Mouse (Mus musculus) MEL (cell line): Measurements from ENCODE around the gene Mob3a. TPM values are rescaled to one million over a fixed set of nuclear protein-coding genes. Genes with fewer than 3 reads are reported as not detected.

Source experiments
- DNase-seq: peaks from one replicate; pipeline ENCODE4 v3.0.0; 2011; ENCODE audit warnings: low read depth, low spot score
- H3K27ac ChIP-seq: 2 replicates; pipeline ENCODE4 v1.5.1; 2012; ENCODE audit warnings: low read depth, mild to moderate bottlenecking, control low read depth, low read length, moderate library complexity; ENCODE audit not compliant: control insufficient read depth
- H3K27me3 ChIP-seq, 2 experiments: fragments of 150-350 bp in 1 of 2; sonication (generic) in 1 of 2; 2 replicates each; pipeline ENCODE4 v1.6.1; 2012; ENCODE audit warnings: low read length in 2 of 2, mild to moderate bottlenecking in 2 of 2, improper control_type of control experiment in 1 of 2, moderate library complexity in 1 of 2; ENCODE audit not compliant: insufficient read depth in 2 of 2, control insufficient read depth in 1 of 2
- H3K36me3 ChIP-seq, 2 experiments: 2 replicates each; pipeline ENCODE4 v1.6.1; 2012 to 2014; ENCODE audit warnings: low read length in 2 of 2, improper control_type of control experiment in 1 of 2, inconsistent platforms in 1 of 2, mild to moderate bottlenecking in 1 of 2; ENCODE audit not compliant: insufficient read depth in 2 of 2, control insufficient read depth in 1 of 2
- H3K4me1 ChIP-seq, 2 experiments: fragments of 150-350 bp in 1 of 2; sonication (generic) in 1 of 2; 2 replicates each; pipeline ENCODE4 v1.6.1; 2012; ENCODE audit warnings: low read length in 2 of 2, improper control_type of control experiment in 1 of 2, mild to moderate bottlenecking in 1 of 2; ENCODE audit not compliant: insufficient read depth in 2 of 2, control insufficient read depth in 1 of 2
- H3K4me3 ChIP-seq, 2 experiments: fragments of 150-350 bp in 1 of 2; sonication (generic) in 1 of 2; 2 replicates each; pipeline ENCODE4 v1.5.1; 2012; ENCODE audit warnings: low read depth in 2 of 2, low read length in 2 of 2, mild to moderate bottlenecking in 2 of 2, moderate library complexity in 2 of 2, control low read depth in 1 of 2, improper control_type of control experiment in 1 of 2; ENCODE audit not compliant: control insufficient read depth in 1 of 2, insufficient read depth in 1 of 2
- H3K79me2 ChIP-seq: 2 replicates; pipeline ENCODE4 v1.6.1; 2012; ENCODE audit warnings: mild to moderate bottlenecking, low read length, moderate library complexity; ENCODE audit not compliant: control insufficient read depth, poor library complexity, insufficient read depth
- H3K9ac ChIP-seq: 2 replicates; pipeline ENCODE4 v1.6.1; 2012; ENCODE audit warnings: low read depth, mild to moderate bottlenecking, control low read depth, low read length, moderate library complexity; ENCODE audit not compliant: control insufficient read depth, poor library complexity, severe bottlenecking
- H3K9me3 ChIP-seq: fragments of 150-350 bp; sonication (generic); replicated peaks from 2 replicates; pipeline ENCODE4 v1.6.1; 2012; ENCODE audit warnings: mild to moderate bottlenecking, low read length, improper control_type of control experiment, moderate library complexity; ENCODE audit not compliant: insufficient read depth
- BHLHE40 ChIP-seq: IDR thresholded peaks from 2 replicates; pipeline ENCODE4 v1.6.1; 2012; ENCODE audit warnings: low read depth, mild to moderate bottlenecking, inconsistent platforms, low read length, improper control_type of control experiment, borderline replicate concordance
- CHD1 ChIP-seq: IDR thresholded peaks from 2 replicates; pipeline ENCODE4 v1.6.1; 2012; ENCODE audit warnings: low read depth, mild to moderate bottlenecking, inconsistent platforms, low read length, improper control_type of control experiment
- CHD2 ChIP-seq: IDR thresholded peaks from 2 replicates; pipeline ENCODE4 v1.6.1; 2011; ENCODE audit warnings: low read length, improper control_type of control experiment
- CTCF ChIP-seq, 3 experiments: IDR thresholded peaks in 2 of 3; conservative IDR thresholded peaks in 1 of 3; 2 replicates each; pipeline ENCODE4 v1.5.1; 2011 to 2012; ENCODE audit warnings: low read length in 3 of 3, low read depth in 2 of 3, mild to moderate bottlenecking in 2 of 3, improper control_type of control experiment in 1 of 3, inconsistent platforms in 1 of 3, mixed read lengths in 1 of 3, moderate library complexity in 1 of 3; ENCODE audit not compliant: control insufficient read depth in 1 of 3, insufficient read depth in 1 of 3, poor library complexity in 1 of 3, severe bottlenecking in 1 of 3
- E2F4 ChIP-seq: IDR thresholded peaks from 2 replicates; pipeline ENCODE4 v1.6.1; 2011; ENCODE audit warnings: low read depth, low read length, improper control_type of control experiment, borderline replicate concordance
- ELF1 ChIP-seq: IDR thresholded peaks from 2 replicates; pipeline ENCODE4 v1.6.1; 2014; ENCODE audit warnings: low read depth, mild to moderate bottlenecking, inconsistent platforms, low read length, improper control_type of control experiment, moderate library complexity
- EP300 ChIP-seq, 2 experiments: IDR thresholded peaks; 2 replicates each; pipeline ENCODE4 v1.6.1; 2011; ENCODE audit warnings: improper control_type of control experiment in 2 of 2, low read length in 2 of 2, low read depth in 1 of 2, mild to moderate bottlenecking in 1 of 2
- ETS1 ChIP-seq: IDR thresholded peaks from 2 replicates; pipeline ENCODE4 v1.6.1; 2012; ENCODE audit warnings: low read depth, mild to moderate bottlenecking, inconsistent platforms, low read length, improper control_type of control experiment, moderate library complexity
- GABPA ChIP-seq: IDR thresholded peaks from 2 replicates; pipeline ENCODE4 v1.6.1; 2012; ENCODE audit warnings: low read depth, mild to moderate bottlenecking, inconsistent platforms, low read length, improper control_type of control experiment, moderate library complexity
- GATA1 ChIP-seq: IDR thresholded peaks from 2 replicates; pipeline ENCODE4 v1.6.1; 2011; ENCODE audit warnings: low read depth, low read length, improper control_type of control experiment
- HCFC1 ChIP-seq: IDR thresholded peaks from 2 replicates; pipeline ENCODE4 v1.6.1; 2012; ENCODE audit warnings: low read depth, mild to moderate bottlenecking, inconsistent platforms, low read length, improper control_type of control experiment, moderate library complexity
- JUND ChIP-seq: IDR thresholded peaks from 2 replicates; pipeline ENCODE4 v1.6.1; 2011; ENCODE audit warnings: low read depth, mild to moderate bottlenecking, improper control_type of control experiment, low read length
- KAT2A ChIP-seq: conservative IDR thresholded peaks from 2 replicates; pipeline ENCODE4 v1.6.1; 2012; ENCODE audit warnings: low read depth, low read length, improper control_type of control experiment, inconsistent platforms
- MAFK ChIP-seq: IDR thresholded peaks from 2 replicates; pipeline ENCODE4 v1.6.1; 2011; ENCODE audit warnings: low read depth, mild to moderate bottlenecking, low read length, improper control_type of control experiment, borderline replicate concordance
- MAX ChIP-seq: IDR thresholded peaks from 2 replicates; pipeline ENCODE4 v1.6.1; 2011; ENCODE audit warnings: low read length, improper control_type of control experiment
- MAZ ChIP-seq: IDR thresholded peaks from 2 replicates; pipeline ENCODE4 v1.6.1; 2012; ENCODE audit warnings: low read depth, mild to moderate bottlenecking, inconsistent platforms, low read length, improper control_type of control experiment
- MEF2A ChIP-seq: IDR thresholded peaks from 2 replicates; pipeline ENCODE4 v1.6.1; 2014; ENCODE audit warnings: low read depth, mild to moderate bottlenecking, inconsistent platforms, low read length, improper control_type of control experiment; ENCODE audit not compliant: poor library complexity, insufficient replicate concordance, severe bottlenecking; ENCODE audit errors: extremely low read depth
- MXI1 ChIP-seq: IDR thresholded peaks from 2 replicates; pipeline ENCODE4 v1.6.1; 2011; ENCODE audit warnings: mild to moderate bottlenecking, low read depth, low read length, improper control_type of control experiment
- MYB ChIP-seq: IDR thresholded peaks from 2 replicates; pipeline ENCODE4 v1.6.1; 2011; ENCODE audit warnings: mild to moderate bottlenecking, low read depth, low read length, improper control_type of control experiment
- MYC ChIP-seq: IDR thresholded peaks from 2 replicates; pipeline ENCODE4 v1.6.1; 2011; ENCODE audit warnings: low read depth, mild to moderate bottlenecking, low read length, improper control_type of control experiment, moderate library complexity
- NELFE ChIP-seq: IDR thresholded peaks from 2 replicates; pipeline ENCODE4 v1.6.1; 2011; ENCODE audit warnings: low read depth, low read length, improper control_type of control experiment
- NRF1 ChIP-seq: IDR thresholded peaks from 2 replicates; pipeline ENCODE4 v1.6.1; 2014; ENCODE audit warnings: low read depth, mild to moderate bottlenecking, inconsistent platforms, low read length, improper control_type of control experiment, moderate library complexity; ENCODE audit not compliant: poor library complexity, insufficient read depth, severe bottlenecking
- POLR2A ChIP-seq, 2 experiments: IDR thresholded peaks; 2 replicates each; pipeline ENCODE4 v1.6.1; 2011 to 2012; ENCODE audit warnings: low read length in 2 of 2, mild to moderate bottlenecking in 2 of 2, control low read depth in 1 of 2, improper control_type of control experiment in 1 of 2, low read depth in 1 of 2, moderate library complexity in 1 of 2; ENCODE audit not compliant: control insufficient read depth in 1 of 2, insufficient read depth in 1 of 2, poor library complexity in 1 of 2
- POLR2AphosphoS2 ChIP-seq: IDR thresholded peaks from 2 replicates; pipeline ENCODE4 v1.6.1; 2011; ENCODE audit warnings: low read length, improper control_type of control experiment
- POLR2AphosphoS5 ChIP-seq: IDR thresholded peaks from 2 replicates; pipeline ENCODE4 v1.6.1; 2012; ENCODE audit warnings: low read depth, borderline replicate concordance, mild to moderate bottlenecking, inconsistent platforms, low read length, moderate library complexity, mixed read lengths
- RAD21 ChIP-seq: IDR thresholded peaks from 2 replicates; pipeline ENCODE4 v1.6.1; 2011; ENCODE audit warnings: mild to moderate bottlenecking, low read depth, low read length, improper control_type of control experiment
- RCOR1 ChIP-seq: IDR thresholded peaks from 2 replicates; pipeline ENCODE4 v1.6.1; 2012; ENCODE audit warnings: low read depth, mild to moderate bottlenecking, inconsistent platforms, low read length, improper control_type of control experiment
- SIN3A ChIP-seq: IDR thresholded peaks from 2 replicates; pipeline ENCODE4 v1.6.1; 2012; ENCODE audit warnings: low read length, improper control_type of control experiment, inconsistent platforms
- SMC3 ChIP-seq: IDR thresholded peaks from 2 replicates; pipeline ENCODE4 v1.6.1; 2011; ENCODE audit warnings: low read depth, low read length, improper control_type of control experiment
- TAL1 ChIP-seq: IDR thresholded peaks from 2 replicates; pipeline ENCODE4 v1.6.1; 2012; ENCODE audit warnings: mild to moderate bottlenecking, inconsistent platforms, low read length, moderate library complexity, mixed read lengths
- TBP ChIP-seq: IDR thresholded peaks from 2 replicates; pipeline ENCODE4 v1.8.0; 2011; ENCODE audit warnings: low read depth, low read length, improper control_type of control experiment
- TCF12 ChIP-seq: IDR thresholded peaks from 2 replicates; pipeline ENCODE4 v1.6.1; 2014; ENCODE audit warnings: low read depth, mild to moderate bottlenecking, inconsistent platforms, low read length, improper control_type of control experiment, moderate library complexity
- USF1 ChIP-seq: IDR thresholded peaks from 2 replicates; pipeline ENCODE4 v1.6.1; 2014; ENCODE audit warnings: low read depth, mild to moderate bottlenecking, inconsistent platforms, low read length, improper control_type of control experiment, moderate library complexity
- USF2 ChIP-seq, 2 experiments: IDR thresholded peaks; 2 replicates each; pipeline ENCODE4 v1.6.1; 2011 to 2012; ENCODE audit warnings: improper control_type of control experiment in 2 of 2, low read length in 2 of 2, borderline replicate concordance in 1 of 2, inconsistent platforms in 1 of 2, low read depth in 1 of 2, mild to moderate bottlenecking in 1 of 2; ENCODE audit not compliant: insufficient read depth in 1 of 2
- ZC3H11A ChIP-seq: IDR thresholded peaks from 2 replicates; pipeline ENCODE4 v1.6.1; 2012; ENCODE audit warnings: low read depth, mild to moderate bottlenecking, inconsistent platforms, low read length, improper control_type of control experiment
- ZKSCAN1 ChIP-seq: IDR thresholded peaks from 2 replicates; pipeline ENCODE4 v1.6.1; 2012; ENCODE audit warnings: low read depth, mild to moderate bottlenecking, inconsistent platforms, low read length, improper control_type of control experiment, moderate library complexity
- ZMIZ1 ChIP-seq: IDR thresholded peaks from 2 replicates; pipeline ENCODE4 v1.6.1; 2012; ENCODE audit warnings: low read depth, mild to moderate bottlenecking, inconsistent platforms, low read length, improper control_type of control experiment, moderate library complexity
- ZNF384 ChIP-seq: IDR thresholded peaks from 2 replicates; pipeline ENCODE4 v1.6.1; 2012; ENCODE audit warnings: low read depth, mild to moderate bottlenecking, inconsistent platforms, low read length, improper control_type of control experiment
- polyA plus RNA-seq, 2 experiments: library from polyadenylated mRNA; stranded (reverse) in 1 of 2; unstranded in 1 of 2; fragments of >175 nt in 1 of 2; fragments of >200 nt in 1 of 2; gene quantifications; 2 replicates each; pipeline versions ENCODE4 v1.2.1 to v1.2.4; 2012; ENCODE audit warnings: low replicate concordance in 2 of 2, low read depth in 1 of 2; ENCODE audit not compliant: insufficient read length in 2 of 2, insufficient read depth in 1 of 2, missing spikeins in 1 of 2
- total RNA-seq: library from RNA; depleted of rRNA; stranded (reverse); fragments of 300-350 nt; gene quantifications from 2 replicates; pipeline ENCODE4 v1.2.3, GENCODE M21; 2012

The Mob3a gene
- total and polyA plus RNA-seq, 3 experiments: 38.3 to 63.4 TPM; not detected in 1

GRCm38 (mm10) chr10:80659213-80659612 is 42.6 kb downstream of the Mob3a start:
- peak overlapping the region; percentile 67 for H3K9ac ChIP-seq
- H3K4me1 ChIP-seq: peaks cover 7 to 34% of the 10 kb centered on the region in 2 experiments
- DNase-seq: peak; percentile 85
- no peaks in the 10 kb centered on the region for H3K9me3 ChIP-seq
- H3K36me3 ChIP-seq: peaks cover 0 to 15% of the 10 kb centered on the region in 2 experiments; a peak in 2 of 4 replicates
- peak overlapping the region; percentile 74 for H3K27ac ChIP-seq
- peak overlapping the region; percentile 47 to 99 for H3K4me3 ChIP-seq
- no peaks in the 10 kb centered on the region for H3K27me3 ChIP-seq
- H3K79me2 ChIP-seq: peaks cover 8% of the 10 kb centered on the region
- TF ChIP-seq NRF1: no peak
- TF ChIP-seq MAFK: no peak
- peak; percentile 67 for TF ChIP-seq SMC3
- TF ChIP-seq ELF1: no peak
- TF ChIP-seq RCOR1: no peak
- TF ChIP-seq USF2 (IDR thresholded peaks at IDR 0.05; ENCODE audit: borderline replicate concordance in 1 of 2, insufficient read depth in 1 of 2, low read depth in 1 of 2, low read length in 2 of 2): no peak
- peak; percentile 89 for TF ChIP-seq MYC
- TF ChIP-seq POLR2AphosphoS5: no peak
- TF ChIP-seq EP300 (IDR thresholded peaks at IDR 0.05; ENCODE audit: low read depth in 1 of 2, low read length in 2 of 2): no peak
- TF ChIP-seq MAX: no peak
- TF ChIP-seq ZMIZ1: no peak
- no peak for TF ChIP-seq MAZ
- TF ChIP-seq GATA1: 0 out of 2 replicates have a peak, but pooled peaks have one; percentile 4
- peak; percentile 61 for TF ChIP-seq ZC3H11A
- TF ChIP-seq MEF2A: no peak
- TF ChIP-seq ETS1: no peak
- no peak for TF ChIP-seq USF1
- TF ChIP-seq CTCF (IDR thresholded peaks at IDR 0.05 in 2 of 3, conservative IDR thresholded peaks at IDR 0.05 in 1 of 3; ENCODE audit: control insufficient read depth in 1 of 3, insufficient read depth in 1 of 3, low read depth in 2 of 3, low read length in 3 of 3, poor library complexity in 1 of 3, severe bottlenecking in 1 of 3): peak; percentile 68 to 79 (median 75)
- TF ChIP-seq CHD2: no peak
- TF ChIP-seq SIN3A: peak; percentile 51; the same call in 1 of the 2 replicates
- no peak for TF ChIP-seq POLR2A (IDR thresholded peaks at IDR 0.05; ENCODE audit: control insufficient read depth in 1 of 2, insufficient read depth in 1 of 2, low read depth in 1 of 2, low read length in 2 of 2, poor library complexity in 1 of 2)
- TF ChIP-seq BHLHE40: no peak
- TF ChIP-seq POLR2AphosphoS2: no peak
- TF ChIP-seq NELFE: no peak
- TF ChIP-seq CHD1: no peak
- no peak for TF ChIP-seq GABPA
- TF ChIP-seq MYB: no peak
- no peak for TF ChIP-seq KAT2A
- no peak for TF ChIP-seq TAL1
- peak; percentile 61 for TF ChIP-seq RAD21
- no peak for TF ChIP-seq JUND
- peak; percentile 34; the same call in 1 of the 2 replicates for TF ChIP-seq MXI1
- TF ChIP-seq TBP: no peak
- TF ChIP-seq TCF12: no peak
- peak; percentile 28; the same call in 1 of the 2 replicates for TF ChIP-seq ZNF384
- no peak for TF ChIP-seq E2F4
- TF ChIP-seq HCFC1: no peak
- TF ChIP-seq ZKSCAN1: no peak
